ENCODE assay signal across 12 mouse cellular contexts in genomic region chr16:46388527-46389414, GRCm38 (mm10).
A peak's percentile ranks its signal among the peaks of the same experiment; 100 is the strongest.
DNase-seq lines count a peak whose midpoint lies in the region; ATAC-seq and TF ChIP-seq lines count a peak whose summit lies in the region.
"Had no signal": no experiment of that assay in that cellular context is flagged by ENCODE, and none has a peak within 500 bp of the region (broad histone marks: within the 10 kb centered on the region; RNA-seq: fewer than 3 reads in every experiment).

No protein-coding gene starts in this region.

- H3K4me1 ChIP-seq in forebrain, embryonic 12.5 days, result peaks cover 22% of the 10 kb centered on the region
- no peaks in the 10 kb centered on the region for H3K4me1 ChIP-seq in forebrain, postnatal 0 days (ENCODE audit: insufficient read depth)
- peaks cover 6% of the 10 kb centered on the region; the same call in 1 of the 2 replicates for H3K4me1 ChIP-seq in neural tube, embryonic 11.5 days (ENCODE audit: control insufficient read depth, insufficient read depth, low read length)
- no peaks in the 10 kb centered on the region; the same call in 1 of the 2 replicates for H3K4me1 ChIP-seq in hindbrain, embryonic 11.5 days (replicated peaks; ENCODE audit: control insufficient read depth, insufficient read depth, low read length)
- H3K4me1 ChIP-seq in midbrain, embryonic 15.5 days, result peaks cover 26% of the 10 kb centered on the region
- H3K4me1 ChIP-seq: lung, embryonic 15.5 days had no signal

- 36% methylated on average over 11 of the region's 11 CpGs for WGBS in forebrain, embryonic 12.5 days
- WGBS in forebrain, postnatal 0 days, result 28% methylated on average over 11 of the region's 11 CpGs
- WGBS in neural tube, embryonic 11.5 days, result 62% methylated on average over 11 of the region's 11 CpGs
- 40% methylated on average over 11 of the region's 11 CpGs for WGBS in hindbrain, embryonic 11.5 days
- 24% methylated on average over 11 of the region's 11 CpGs for WGBS in midbrain, embryonic 15.5 days

- H3K4me2 ChIP-seq in forebrain, embryonic 12.5 days, result no peak overlapping the region; the same call in 1 of the 2 replicates
- H3K4me2 ChIP-seq in forebrain, postnatal 0 days (ENCODE audit: low read depth), result no peak overlapping the region
- H3K4me2 ChIP-seq in neural tube, embryonic 11.5 days (ENCODE audit: low read depth), result no peak overlapping the region
- no peak overlapping the region for H3K4me2 ChIP-seq in hindbrain, embryonic 11.5 days (replicated peaks; ENCODE audit: low read depth, low read length)
- H3K4me2 ChIP-seq in midbrain, embryonic 15.5 days, result no peak overlapping the region
- H3K4me2 ChIP-seq: heart, embryonic 15.5 days; lung, embryonic 15.5 days had no signal

- H3K4me3 ChIP-seq in forebrain, embryonic 12.5 days (replicated peaks), result no peak overlapping the region
- H3K4me3 ChIP-seq in forebrain, postnatal 0 days (ENCODE audit: low read depth, low read length), result no peak overlapping the region
- H3K4me3 ChIP-seq in neural tube, embryonic 11.5 days (ENCODE audit: low read depth, low read length), result no peak overlapping the region
- no peak overlapping the region for H3K4me3 ChIP-seq in hindbrain, embryonic 11.5 days (ENCODE audit: low read depth, low read length)
- no peak overlapping the region for H3K4me3 ChIP-seq in midbrain, embryonic 15.5 days
- H3K4me3 ChIP-seq: heart, embryonic 15.5 days; lung, embryonic 15.5 days had no signal

- no peak overlapping the region for H3K9ac ChIP-seq in forebrain, embryonic 12.5 days
- no peak overlapping the region for H3K9ac ChIP-seq in forebrain, postnatal 0 days
- no peak overlapping the region for H3K9ac ChIP-seq in neural tube, embryonic 11.5 days (ENCODE audit: low read length)
- no peak overlapping the region for H3K9ac ChIP-seq in hindbrain, embryonic 11.5 days (ENCODE audit: low read depth, low read length)
- no peak overlapping the region for H3K9ac ChIP-seq in midbrain, embryonic 15.5 days
- H3K9ac ChIP-seq: heart, embryonic 15.5 days; lung, embryonic 15.5 days had no signal

- no peaks in the 10 kb centered on the region for H3K36me3 ChIP-seq in forebrain, embryonic 12.5 days (replicated peaks)
- H3K36me3 ChIP-seq in forebrain, postnatal 0 days (ENCODE audit: insufficient read depth), result no peaks in the 10 kb centered on the region
- H3K36me3 ChIP-seq in neural tube, embryonic 11.5 days (ENCODE audit: control insufficient read depth, insufficient read depth, low read length), result no peaks in the 10 kb centered on the region
- H3K36me3 ChIP-seq in hindbrain, embryonic 11.5 days (ENCODE audit: control insufficient read depth, insufficient read depth, low read length), result no peaks in the 10 kb centered on the region
- H3K36me3 ChIP-seq in midbrain, embryonic 15.5 days (replicated peaks), result no peaks in the 10 kb centered on the region
- H3K36me3 ChIP-seq: heart, embryonic 15.5 days; lung, embryonic 15.5 days had no signal

- no peaks in the 10 kb centered on the region for H3K9me3 ChIP-seq in forebrain, embryonic 12.5 days
- H3K9me3 ChIP-seq in forebrain, postnatal 0 days (ENCODE audit: low read length), result no peaks in the 10 kb centered on the region
- no peaks in the 10 kb centered on the region for H3K9me3 ChIP-seq in neural tube, embryonic 11.5 days (ENCODE audit: control insufficient read depth, low read length)
- no peaks in the 10 kb centered on the region for H3K9me3 ChIP-seq in hindbrain, embryonic 11.5 days (ENCODE audit: control insufficient read depth, low read length)
- no peaks in the 10 kb centered on the region for H3K9me3 ChIP-seq in midbrain, embryonic 15.5 days
- H3K9me3 ChIP-seq: heart, embryonic 15.5 days; lung, embryonic 15.5 days had no signal

- H3K27me3 ChIP-seq in forebrain, embryonic 12.5 days, result no peaks in the 10 kb centered on the region
- no peaks in the 10 kb centered on the region for H3K27me3 ChIP-seq in forebrain, postnatal 0 days (ENCODE audit: insufficient read depth, low read length)
- no peaks in the 10 kb centered on the region for H3K27me3 ChIP-seq in neural tube, embryonic 11.5 days (ENCODE audit: control insufficient read depth, insufficient read depth, low read length)
- no peaks in the 10 kb centered on the region for H3K27me3 ChIP-seq in hindbrain, embryonic 11.5 days (ENCODE audit: control insufficient read depth, insufficient read depth, low read length)
- H3K27me3 ChIP-seq in midbrain, embryonic 15.5 days (replicated peaks), result no peaks in the 10 kb centered on the region
- H3K27me3 ChIP-seq: heart, embryonic 15.5 days; lung, embryonic 15.5 days; Patski had no signal

- TF ChIP-seq CTCF in forebrain, postnatal 0 days (IDR thresholded peaks at IDR 0.05; ENCODE audit: low read depth), result no peak

- no peak for DNase-seq in forebrain, postnatal 0 days
- no peak for DNase-seq in neural tube, embryonic 11.5 days (ENCODE audit: low spot score)
- DNase-seq in neural tube, embryonic 10.5 days (ENCODE audit: extremely low spot score, low spot score), result no peak
- DNase-seq in hindbrain, embryonic 11.5 days (ENCODE audit: low spot score), result peak; percentile 22
- no peak for DNase-seq in left cerebral cortex, adult 18-20 months (ENCODE audit: low spot score in 2 of 2)
- no peak for DNase-seq in cerebellum, adult 18-20 months
- DNase-seq: cerebellum, adult 2 months had no signal

- H3K27ac ChIP-seq in forebrain, embryonic 12.5 days, result 0 out of 2 replicates have a peak overlapping the region, but pooled peaks have one; percentile 31
- no peak overlapping the region for H3K27ac ChIP-seq in forebrain, postnatal 0 days (ENCODE audit: low read depth, low read length)
- H3K27ac ChIP-seq in neural tube, embryonic 11.5 days (ENCODE audit: low read depth, low read length), result no peak overlapping the region
- H3K27ac ChIP-seq in hindbrain, embryonic 11.5 days (ENCODE audit: low read depth, low read length), result no peak overlapping the region
- H3K27ac ChIP-seq in midbrain, embryonic 15.5 days, result 0 out of 2 replicates have a peak overlapping the region, but pooled peaks have one; percentile 45
- H3K27ac ChIP-seq: heart, embryonic 15.5 days; lung, embryonic 15.5 days had no signal

- 0 out of 2 replicates have a peak, but pooled peaks have one; percentile 51 for ATAC-seq in forebrain, embryonic 12.5 days (ENCODE audit: low FRiP score)
- no peak for ATAC-seq in forebrain, postnatal 0 days
- ATAC-seq in neural tube, embryonic 11.5 days (ENCODE audit: insufficient read depth, low FRiP score, low TSS enrichment), result peak; percentile 45
- ATAC-seq in hindbrain, embryonic 11.5 days (ENCODE audit: low FRiP score), result peak; percentile 43; the same call in 1 of the 2 replicates
- ATAC-seq in midbrain, embryonic 15.5 days (replicated peaks), result peak; percentile 55
- ATAC-seq: Patski had no signal

Comparison
In these comparisons a context has a peak if more than half of its experiments do, and no peak if none do; other contexts are left out.
1. H3K27ac ChIP-seq: peak in forebrain, embryonic 12.5 days (single experiment) and midbrain, embryonic 15.5 days (single experiment); none in forebrain, postnatal 0 days (single experiment), neural tube, embryonic 11.5 days (single experiment) and hindbrain, embryonic 11.5 days (single experiment).